Mouse (Mus musculus) megakaryocyte, adult 5-6 weeks (primary cell): ENCODE measurements around the gene Fbxo2. TPM values are rescaled to one million over a fixed set of nuclear protein-coding genes. Genes with fewer than 3 reads are reported as not detected.
"Not testable (repeated sequence)": the region's sequence is repeated elsewhere in the genome, so short reads cannot be mapped to it uniquely, and the experiment has no call there.

Experiments used
- ATAC-seq: 2 replicates; pipeline ENCODE4 v1.8.0; 2016; ENCODE audit warnings: mild to moderate bottlenecking, inconsistent platforms; ENCODE audit not compliant: poor library complexity, severe bottlenecking
- total RNA-seq, 2 experiments: library from RNA; stranded (forward) in 1 of 2; stranded (reverse) in 1 of 2; fragments of 153-499, 151-499 nt in 1 of 2; fragments of 221-1000, 200-1000 nt in 1 of 2; gene quantifications; 2 replicates each; pipeline versions ENCODE4 v1.2.3 to v1.2.4; 2015 to 2017

The Fbxo2 gene
- total RNA-seq, 2 experiments from 2014 or later, result not detected

DNA sequence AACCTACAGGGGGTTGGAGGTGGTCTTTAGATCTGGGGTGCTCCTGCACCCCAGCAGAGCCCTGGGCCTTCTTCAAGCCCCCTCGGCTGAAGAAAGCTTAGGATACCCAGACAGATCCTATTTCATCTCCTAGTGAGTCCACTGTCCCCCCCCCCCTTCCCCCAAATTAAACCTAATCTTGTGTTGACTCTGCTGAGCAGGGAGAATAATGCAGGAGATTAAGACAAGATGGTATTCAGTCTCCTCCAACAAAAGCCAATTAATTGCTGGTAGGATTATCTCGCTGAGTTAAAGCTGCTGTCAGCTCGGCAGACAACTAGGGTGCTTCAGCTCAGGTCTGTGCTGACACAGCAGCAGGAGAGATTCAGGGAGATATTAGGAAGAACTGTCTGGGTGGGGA, 10.8 kb downstream of the Fbxo2 start:
- no peak for ATAC-seq

DNA sequence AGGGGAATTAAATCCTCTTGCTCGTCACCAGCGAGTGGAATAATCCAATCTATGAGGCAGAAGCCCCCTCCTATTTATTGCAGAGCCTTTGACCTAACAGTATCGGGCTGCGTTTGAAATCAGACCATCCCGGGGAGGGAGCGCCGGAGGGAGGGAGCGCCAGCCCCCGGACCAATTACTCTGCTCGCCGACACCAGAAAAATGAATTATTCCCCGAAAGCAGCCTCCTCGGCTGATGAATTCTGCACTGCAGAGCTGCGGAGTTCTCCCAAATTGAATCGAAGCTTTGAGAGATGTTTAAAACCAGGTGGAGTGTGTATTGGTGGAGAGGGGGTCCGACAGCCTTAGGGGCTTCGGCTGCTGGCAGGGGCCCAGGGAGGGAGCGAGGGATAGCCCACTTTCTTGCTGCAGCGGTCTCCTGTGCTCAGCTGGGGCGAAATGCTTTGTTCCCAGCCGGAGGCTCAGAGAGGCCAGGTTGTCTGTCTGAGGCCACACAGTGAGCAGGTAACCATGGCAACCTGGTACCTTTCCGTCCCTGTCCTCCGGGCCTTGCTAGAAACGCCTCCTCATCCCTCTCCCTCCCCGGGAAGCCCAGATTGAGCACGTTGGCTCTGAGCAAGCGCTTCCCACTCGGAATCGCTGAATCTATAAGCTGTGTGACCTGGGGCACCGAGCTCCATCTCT, 13.5 kb downstream of the Fbxo2 start:
- no peak for ATAC-seq

DNA sequence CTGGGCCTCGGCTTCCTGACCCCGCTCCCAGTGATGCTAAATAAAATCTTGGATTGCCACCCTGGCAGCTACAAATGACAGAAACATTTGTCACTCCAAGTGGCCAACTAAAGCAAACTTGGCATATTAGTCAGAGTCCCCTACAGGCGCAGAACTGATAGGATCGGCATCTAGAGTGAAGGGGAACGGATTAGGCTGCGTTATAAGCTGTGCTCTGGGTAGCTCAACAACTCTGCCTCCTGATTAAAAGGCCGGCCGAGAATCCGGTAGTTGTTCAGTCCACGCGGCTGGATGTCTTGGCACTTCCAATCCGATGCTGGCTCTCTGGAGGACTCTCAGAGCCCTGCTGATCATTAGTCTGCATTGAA, 14.1 kb downstream of the Fbxo2 start:
- ATAC-seq, result no peak

DNA sequence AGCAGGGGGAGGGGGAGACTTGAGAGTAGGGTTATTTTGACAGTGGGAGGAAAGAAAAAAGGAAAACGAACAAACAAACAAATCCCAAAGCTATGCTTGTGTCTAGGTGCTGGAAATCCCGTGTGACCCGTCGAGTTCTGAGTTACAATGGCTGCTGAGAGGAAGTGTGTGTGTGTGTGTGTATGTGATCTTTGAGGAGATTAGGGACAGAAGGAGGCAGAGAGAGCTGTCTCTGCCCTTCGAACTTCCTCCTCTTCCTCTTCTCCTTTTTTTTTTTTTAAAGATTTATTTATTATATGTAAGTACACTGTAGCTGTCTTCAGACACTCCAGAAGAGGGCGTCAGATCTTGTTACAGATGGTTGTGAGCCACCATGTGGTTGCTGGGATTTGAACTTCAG, 16.2 kb downstream of the Fbxo2 start:
- ATAC-seq, result not testable (repeated sequence)

DNA sequence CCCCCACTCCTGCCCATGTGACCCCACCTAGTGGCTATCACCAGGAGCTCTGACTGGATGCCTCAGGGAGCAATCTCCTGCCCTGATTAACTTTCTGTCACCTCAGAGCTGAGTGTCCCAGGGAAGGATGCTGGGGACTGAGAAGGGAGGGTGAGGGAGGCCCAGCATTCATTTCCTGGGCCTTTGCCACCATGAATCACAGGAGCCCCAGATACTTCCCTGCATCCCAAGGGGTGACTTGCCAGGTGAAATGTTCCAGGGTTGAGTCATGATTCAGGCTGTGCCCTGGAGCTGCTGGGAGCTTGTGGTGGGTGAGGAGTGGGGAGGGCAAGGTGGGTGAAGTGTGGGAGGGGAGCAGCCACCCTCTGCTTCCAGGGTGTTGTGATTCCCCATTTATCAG, 17.3 kb downstream of the Fbxo2 start:
- no peak for ATAC-seq

DNA sequence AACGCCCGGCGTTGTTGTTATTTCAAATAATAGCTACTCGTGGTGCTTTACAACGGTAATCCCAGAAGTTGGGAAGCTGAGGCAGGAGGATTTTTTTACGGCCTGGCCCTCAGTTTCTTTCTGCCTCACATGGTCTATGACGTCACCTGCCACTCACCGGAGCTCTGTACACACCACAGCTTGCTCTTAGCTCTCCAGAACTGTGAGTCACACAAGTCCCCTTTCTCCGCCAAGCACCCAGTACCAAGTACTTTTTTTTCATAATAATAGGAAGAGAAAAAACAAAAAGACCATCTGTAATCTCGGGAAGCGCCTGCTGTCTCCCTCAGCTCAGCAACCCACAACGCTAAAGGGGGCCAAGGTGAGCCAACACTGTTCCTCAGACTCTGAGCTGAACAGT, 21.1 kb downstream of the Fbxo2 start:
- no peak for ATAC-seq

DNA sequence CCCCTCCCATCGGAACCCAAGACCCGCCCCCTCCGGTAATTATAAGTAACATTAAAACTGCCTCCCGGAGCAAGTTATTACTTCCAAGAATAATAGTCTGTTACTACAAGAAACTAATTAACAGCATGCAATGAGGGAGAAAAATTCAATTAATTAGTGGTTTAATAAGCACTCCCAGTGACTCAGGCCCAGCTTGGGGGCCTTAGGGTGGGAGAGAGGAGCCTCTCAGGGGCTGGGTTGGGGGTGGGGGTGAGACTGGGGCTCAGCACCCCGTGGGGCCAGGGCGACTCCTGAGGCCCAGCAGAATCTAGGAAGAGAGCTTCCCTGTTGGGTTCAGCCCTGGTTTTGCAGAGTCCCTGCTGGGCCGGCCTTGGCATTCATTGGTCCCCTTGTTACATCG, 21.9 kb downstream of the Fbxo2 start:
- ATAC-seq, result no peak

DNA sequence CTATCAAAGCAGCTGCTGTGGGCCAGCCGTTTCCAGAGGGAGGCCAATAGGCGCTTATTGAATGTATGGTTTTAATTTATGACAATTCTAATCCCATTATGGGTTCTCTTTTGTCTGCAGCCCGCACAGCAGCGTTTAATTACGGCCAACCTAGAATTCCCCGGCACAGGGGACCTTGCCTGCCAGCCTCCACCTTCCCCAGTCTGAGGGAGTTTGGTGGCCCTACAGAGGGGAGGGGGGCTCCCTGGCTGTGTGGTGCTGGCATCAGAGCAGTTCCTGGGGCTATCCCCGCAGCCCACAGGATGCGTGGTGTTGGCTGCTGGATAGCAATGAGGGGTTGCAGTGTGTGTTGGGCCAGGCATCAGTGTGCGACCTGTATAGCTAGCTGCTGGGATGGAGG, 24.1 kb downstream of the Fbxo2 start:
- no peak for ATAC-seq

DNA sequence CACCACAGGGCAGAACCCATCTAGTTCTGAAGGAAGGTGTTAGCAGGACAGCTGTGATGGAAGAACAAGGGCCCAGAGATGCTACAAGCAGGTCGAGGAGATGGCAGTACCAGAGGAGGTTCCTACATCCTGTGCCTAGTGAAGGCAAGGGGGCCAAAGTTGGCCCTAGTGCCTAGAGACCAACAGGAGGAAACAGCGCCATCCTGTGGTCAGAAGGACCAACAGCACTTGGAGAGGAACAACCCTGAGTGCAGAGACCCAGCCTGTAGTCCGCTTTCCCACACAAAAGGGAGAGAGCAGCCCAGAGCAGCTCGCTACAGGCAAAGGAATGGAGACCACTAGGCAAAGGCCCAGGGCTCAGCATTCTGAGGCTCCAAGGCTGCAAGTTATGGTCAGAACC, 25.4 kb downstream of the Fbxo2 start:
- no peak for ATAC-seq

DNA sequence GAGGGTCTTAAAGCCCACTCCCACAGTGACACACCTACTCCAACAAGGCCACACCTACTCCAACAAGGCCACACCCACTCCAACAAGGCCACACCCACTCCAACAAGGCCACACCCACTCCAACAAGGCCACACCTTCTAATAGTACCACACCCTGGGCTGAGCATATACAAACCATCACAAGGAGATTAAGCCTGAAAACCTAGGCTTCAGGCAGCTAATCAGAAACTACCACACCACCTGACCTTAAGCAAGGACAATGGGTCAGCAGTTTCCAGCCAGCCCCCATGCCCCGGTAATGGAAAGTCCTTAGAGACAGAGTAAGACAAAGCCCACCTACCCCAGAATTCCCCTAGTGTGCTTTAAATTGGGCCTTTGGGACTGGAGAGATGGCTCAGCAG, 28.3 kb downstream of the Fbxo2 start:
- not testable (repeated sequence) for ATAC-seq

DNA sequence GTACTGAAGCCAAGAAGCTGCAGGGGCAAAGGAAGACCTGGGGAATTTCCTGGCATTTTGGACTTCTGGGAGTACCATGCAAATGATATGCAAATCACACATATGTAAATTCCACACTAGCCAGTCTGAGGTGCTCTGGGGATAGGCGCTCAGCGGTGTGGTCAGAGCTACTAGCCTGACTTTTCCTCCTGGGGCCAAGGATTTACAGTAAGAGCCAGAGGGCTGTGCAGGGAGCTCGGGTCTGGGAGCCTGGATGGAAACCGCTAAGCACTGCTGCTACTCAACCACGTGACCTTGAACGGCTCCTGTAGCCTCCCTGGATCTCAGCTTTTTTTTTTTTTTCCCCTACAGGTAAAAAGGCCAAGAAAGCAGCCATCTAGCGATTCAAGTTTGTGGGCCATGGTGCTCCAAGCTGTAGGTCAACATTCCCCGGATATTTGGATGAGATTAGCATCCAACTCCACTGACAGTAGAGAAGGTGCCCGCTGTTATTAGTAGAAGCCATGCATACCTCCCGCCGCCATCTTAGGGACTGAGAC, 32.4 kb downstream of the Fbxo2 start:
- no peak for ATAC-seq

DNA sequence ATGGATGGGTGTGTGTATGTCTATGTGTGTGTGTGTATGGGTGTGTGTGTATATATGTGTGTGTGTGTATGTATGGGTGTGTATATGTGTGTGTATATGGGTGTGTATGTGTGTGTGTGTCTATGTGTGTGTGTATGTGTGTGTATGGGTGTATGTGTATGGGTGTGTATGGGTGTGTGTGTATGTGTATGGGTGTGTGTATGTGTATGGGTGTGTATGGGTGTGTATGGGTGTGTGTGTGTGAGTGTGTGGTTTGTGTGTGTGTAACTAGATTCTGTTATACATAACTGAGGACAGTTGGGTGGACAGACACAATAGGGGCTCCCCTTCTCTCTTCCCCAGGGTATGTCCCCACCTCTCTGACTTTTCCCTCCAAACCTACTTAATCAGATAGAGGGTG, 34.0 kb downstream of the Fbxo2 start:
- ATAC-seq, result no peak

DNA sequence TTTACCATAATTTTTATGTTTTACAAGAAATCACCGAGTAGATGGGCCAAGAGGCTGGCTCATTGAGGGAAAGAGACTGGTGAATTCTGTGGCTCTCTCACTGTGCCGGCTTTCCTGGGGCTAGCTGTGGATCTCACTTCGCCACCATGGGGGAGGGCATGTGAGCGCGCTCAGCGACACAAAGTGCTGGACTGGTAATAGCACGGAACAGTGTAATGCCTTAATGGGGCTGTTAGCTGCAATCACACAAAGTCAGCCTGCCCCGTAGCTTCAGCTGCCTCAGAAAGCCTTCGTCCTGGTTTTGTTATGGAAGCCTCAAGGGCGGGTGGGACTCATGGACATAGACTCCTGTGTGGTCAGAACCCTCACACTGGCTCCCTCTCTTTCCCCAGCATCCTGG, 38.3 kb downstream of the Fbxo2 start:
- no peak for ATAC-seq

DNA sequence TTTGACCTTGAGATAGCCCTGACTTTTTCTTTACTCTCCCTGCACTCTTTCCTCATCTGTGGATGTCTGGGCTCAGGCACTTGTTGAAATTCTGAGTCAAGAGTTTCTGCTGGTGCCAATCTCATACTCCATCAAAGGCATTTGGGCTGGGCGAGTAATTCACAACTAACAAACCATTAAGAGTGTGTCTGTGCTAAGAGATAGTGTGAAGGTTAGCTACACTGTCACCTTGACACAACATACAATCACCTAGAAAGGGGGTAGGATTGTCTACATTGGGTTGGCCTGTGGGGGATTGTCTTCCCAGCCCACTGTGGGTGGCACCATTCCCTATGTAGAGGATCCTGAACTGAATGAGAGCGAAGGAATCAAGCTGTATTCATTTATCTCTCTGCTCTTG, 43.1 kb downstream of the Fbxo2 start:
- no peak for ATAC-seq

DNA sequence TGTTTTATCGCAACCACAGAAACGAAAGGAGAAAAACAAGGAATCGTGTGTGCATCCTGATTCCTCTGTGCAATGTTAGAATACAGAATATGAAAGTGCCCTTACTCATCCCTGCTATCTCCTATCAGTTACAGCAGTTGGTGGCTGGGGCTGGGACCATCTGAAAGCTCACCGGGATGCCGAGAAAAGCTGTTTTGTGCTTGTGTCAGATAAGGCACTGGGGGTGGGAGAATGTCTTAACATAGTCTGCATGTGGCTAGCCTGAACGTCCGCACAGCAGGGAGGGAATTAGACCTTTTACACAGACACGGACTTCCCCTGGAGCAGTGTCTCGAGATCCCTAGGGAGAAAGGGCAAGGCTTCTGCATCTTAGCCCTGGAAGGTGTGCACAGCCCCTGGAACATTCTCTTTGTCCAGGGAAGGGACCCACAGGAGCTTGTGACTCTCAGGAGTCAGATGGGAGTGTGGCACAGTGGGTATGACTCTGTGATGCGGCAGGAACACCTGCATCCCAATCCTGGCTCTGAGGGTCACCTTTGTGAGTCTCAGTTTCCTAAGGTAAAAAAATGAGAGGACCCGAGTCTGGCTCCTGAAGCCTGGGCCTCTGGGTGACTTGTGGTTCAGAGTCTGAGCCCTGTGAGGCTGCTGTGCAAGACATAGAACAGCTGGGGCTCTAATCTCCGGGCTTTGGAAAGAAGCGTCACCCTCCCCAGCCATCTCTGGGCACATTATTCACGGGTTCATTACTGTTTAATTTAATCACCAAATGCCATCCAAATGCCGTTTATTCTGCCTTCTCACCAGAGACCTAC, 43.8 kb downstream of the Fbxo2 start:
- ATAC-seq, result peak; percentile 45; the same call in 1 of the 2 replicates

DNA sequence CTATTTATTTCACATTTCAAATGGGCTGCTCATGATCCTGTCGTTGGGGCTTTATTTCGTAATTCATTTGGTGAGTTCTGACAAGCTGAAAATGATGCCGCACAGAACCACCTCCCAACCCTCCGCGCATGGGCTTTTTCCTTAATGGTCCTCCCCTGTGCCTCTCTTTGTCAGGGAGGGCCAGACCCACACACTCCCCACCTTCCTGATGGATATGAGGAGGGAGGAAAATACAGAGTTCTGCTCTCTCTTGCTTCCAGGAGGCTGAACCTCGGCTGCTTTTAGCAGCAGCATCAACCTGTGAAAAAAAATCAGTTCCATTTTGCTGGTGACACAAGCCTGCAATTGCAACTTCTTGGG, 44.4 kb downstream of the Fbxo2 start:
- no peak for ATAC-seq

DNA sequence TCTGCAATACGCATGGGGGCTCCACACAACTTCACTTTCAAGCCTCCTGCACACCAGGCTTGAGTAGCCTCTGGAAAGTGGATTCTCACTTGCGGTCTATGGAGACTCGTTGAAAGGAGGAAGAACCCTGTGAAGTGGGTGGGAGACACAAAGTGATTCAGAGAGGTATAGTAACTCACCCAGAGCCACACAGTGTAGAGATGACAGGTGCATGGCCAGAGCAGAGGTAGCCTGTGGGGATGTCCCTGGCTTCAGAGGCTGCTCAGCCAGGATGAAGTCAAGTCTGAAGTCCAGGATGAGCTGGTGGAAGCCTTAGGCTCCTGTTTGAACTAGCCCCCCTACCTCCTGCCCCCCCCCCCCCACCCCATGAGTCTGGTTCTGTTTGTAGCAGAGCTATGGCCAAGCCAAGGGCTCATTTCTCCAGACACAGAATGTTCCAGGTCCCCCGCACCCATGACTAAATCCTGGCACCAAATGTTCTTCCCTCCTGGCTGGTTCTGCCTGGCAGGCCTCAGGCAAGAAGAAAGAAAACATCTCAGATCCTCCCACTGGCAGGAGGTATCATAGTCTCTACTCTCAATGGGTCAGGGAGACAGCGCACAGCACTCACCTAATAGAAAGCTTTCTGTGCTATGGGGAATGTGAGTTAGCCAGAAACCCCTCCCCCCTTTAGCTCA, 54.2 kb downstream of the Fbxo2 start:
- ATAC-seq, result no peak

DNA sequence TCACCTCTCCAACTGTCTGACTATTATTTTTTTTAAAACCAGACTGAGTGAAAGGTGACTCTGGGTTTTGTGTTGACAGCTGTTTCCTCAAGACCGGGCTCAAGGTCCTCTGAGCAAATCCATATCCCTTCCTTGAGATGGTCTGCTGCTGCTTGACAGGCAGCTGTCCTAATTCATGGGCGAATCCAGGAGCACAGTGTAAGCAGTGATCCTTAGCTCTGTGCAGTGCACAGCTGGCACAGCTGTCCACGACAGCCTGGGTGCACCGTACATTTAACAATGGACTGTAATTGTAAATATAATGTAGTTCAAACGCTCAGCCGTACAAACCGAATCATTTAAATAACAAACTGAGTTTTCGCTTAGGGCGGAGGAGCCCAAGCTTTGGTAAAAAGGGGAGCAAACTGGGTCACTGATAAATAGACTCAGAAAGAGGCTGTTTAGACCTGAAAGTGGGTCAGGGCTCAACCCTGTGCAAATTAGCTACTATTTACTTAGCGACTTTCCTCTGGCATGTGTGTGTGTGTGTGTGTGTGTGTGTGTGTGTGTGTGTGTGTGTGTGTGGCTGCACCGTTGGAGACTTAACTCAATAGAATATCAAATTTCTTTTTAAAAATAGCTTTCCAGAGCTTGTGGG, 55.0 kb downstream of the Fbxo2 start:
- ATAC-seq, result no peak
